Mouse (Mus musculus) liver, embryonic 14.5 days (tissue): ENCODE data around the gene Nme4. TPM values are rescaled to one million over a fixed set of nuclear protein-coding genes. Genes with fewer than 3 reads are reported as not detected.
A peak's percentile ranks its signal among the peaks of the same experiment; 100 is the strongest.

ENCODE experiments used
- ATAC-seq: fragments of 200-750 bp; cut with Nextera tagmentation; 2 replicates; pipeline ENCODE4 v1.8.0; 2017; ENCODE audit warnings: moderate number of reproducible peaks, mild to moderate bottlenecking, moderate library complexity; ENCODE audit not compliant: insufficient read depth
- DNase-seq, 3 experiments: peaks; one replicate each; pipeline ENCODE4 v3.0.0-alpha.2; 2012 to 2013; ENCODE audit warnings: low read depth in 3 of 3, low spot score in 3 of 3
- H3K27ac ChIP-seq: fragments of 300-500 bp; sonication (generic); 2 replicates; pipeline ENCODE4 v1.5.1; 2014; ENCODE audit warnings: moderate library complexity, mild to moderate bottlenecking, control low read depth, inconsistent platforms
- H3K27me3 ChIP-seq: fragments of 300-500 bp; sonication (generic); 2 replicates; pipeline ENCODE4 v1.6.1; 2014; ENCODE audit warnings: mild to moderate bottlenecking, low read length, moderate library complexity; ENCODE audit not compliant: control insufficient read depth, insufficient read depth
- H3K36me3 ChIP-seq: fragments of 300-500 bp; sonication (generic); replicated peaks from 2 replicates; pipeline ENCODE4 v1.6.1; 2014; ENCODE audit warnings: low read depth; ENCODE audit not compliant: control insufficient read depth, insufficient read depth
- H3K4me1 ChIP-seq, 2 experiments: fragments of 200-500 bp in 1 of 2; fragments of 300-500 bp in 1 of 2; sonication (generic) in 1 of 2; replicated peaks; 2 replicates each; pipeline ENCODE4 v1.6.1; 2012 to 2014; ENCODE audit warnings: antibody characterized with exemption in 1 of 2, inconsistent platforms in 1 of 2, low read length in 1 of 2; ENCODE audit not compliant: control insufficient read depth in 2 of 2, insufficient read depth in 2 of 2
- H3K4me2 ChIP-seq: fragments of 300-500 bp; sonication (generic); 2 replicates; pipeline ENCODE4 v1.6.1; 2014; ENCODE audit warnings: low read depth, mild to moderate bottlenecking, control low read depth, moderate library complexity
- H3K4me3 ChIP-seq, 2 experiments: fragments of 200-500 bp in 1 of 2; fragments of 300-500 bp in 1 of 2; sonication (generic) in 1 of 2; 2 replicates each; pipeline ENCODE4 v1.5.1; 2012 to 2014; ENCODE audit warnings: low read depth in 2 of 2, low read length in 2 of 2, mild to moderate bottlenecking in 2 of 2, control low read depth in 1 of 2, inconsistent platforms in 1 of 2, moderate library complexity in 1 of 2; ENCODE audit not compliant: insufficient read depth in 1 of 2
- H3K9ac ChIP-seq: fragments of 300-500 bp; sonication (generic); replicated peaks from 2 replicates; pipeline ENCODE4 v1.6.1; 2014; ENCODE audit warnings: mild to moderate bottlenecking, control low read depth, moderate library complexity
- H3K9me3 ChIP-seq: fragments of 300-500 bp; sonication (generic); 2 replicates; pipeline ENCODE4 v1.6.1; 2016; ENCODE audit warnings: low read length, mixed read lengths; ENCODE audit not compliant: control insufficient read depth
- CTCF ChIP-seq: IDR thresholded peaks from 2 replicates; pipeline ENCODE4 v1.5.1; 2016; ENCODE audit warnings: antibody characterized with exemption, low read depth, control low read depth
- EP300 ChIP-seq: IDR thresholded peaks from 2 replicates; pipeline ENCODE4 v1.6.1; 2016; ENCODE audit warnings: antibody characterized with exemption, low read depth
- WGBS: fragments of 180-500 bp; shearing (Covaris S2); extraction: QIAGEN DNeasy Blood & Tissue Kit; methylation state at CpG from one replicate; pipeline ENCODE4 v1.1.7; 2014; ENCODE audit not compliant: insufficient replicate concordance; 5-methylcytosine and 5-hydroxymethylcytosine counted together
- polyA plus RNA-seq, 2 experiments: library from polyadenylated mRNA; depleted of rRNA in 1 of 2; stranded (reverse) in 1 of 2; unstranded in 1 of 2; fragments of >200 nt; fragmentation: Nextera tagmentation in 1 of 2; extraction: Ambion mirVana in 1 of 2; gene quantifications; 2 replicates each; pipeline versions ENCODE4 v1.2.1 to v1.2.3; 2012 to 2014

Nme4 gene
- 46.2 and 52.2 TPM in 2 replicates for polyA plus RNA-seq (2012; rRNA removed)
- 45.1 and 46.7 TPM in 2 replicates for polyA plus RNA-seq (2014; fragmentation: Nextera tagmentation; extraction: Ambion mirVana)

- WGBS: 2% methylated on average over 47 of the region's 47 CpGs
These were observed at the start of gene Nme4 for GRCm38 (mm10) chr17:26095121-26095740. TSS of gene Nme4 (minus strand) at chr17:26095602.

GRCm38 (mm10) chr17:26143386-26143785, 48.0 kb upstream of the Nme4 start:
- no peak for TF ChIP-seq CTCF
- TF ChIP-seq EP300: no peak
- DNase-seq (no peak), ATAC-seq (no peak)
- H3K4me3 ChIP-seq: no peak overlapping the region
- H3K4me2 ChIP-seq: no peak overlapping the region
- H3K36me3 ChIP-seq: peaks cover 15% of the 10 kb centered on the region
- no peak overlapping the region for H3K9ac ChIP-seq
- no peaks in the 10 kb centered on the region for H3K9me3 ChIP-seq
- H3K27ac ChIP-seq: no peak overlapping the region
- H3K4me1 ChIP-seq: peaks cover 5 to 9% of the 10 kb centered on the region in 2 experiments
- 77% methylated on average over 5 of the region's 5 CpGs for WGBS
- H3K27me3 ChIP-seq: no peaks in the 10 kb centered on the region

More at GRCm38 (mm10) chr17:26095121-26095740, at the start of gene Nme4:
- peak; percentile 58 to 65 (median 64) for DNase-seq
- no peaks in the 10 kb centered on the region for H3K9me3 ChIP-seq
- ATAC-seq: peak; percentile 84
- TF ChIP-seq CTCF (no peak), EP300 (no peak)
- H3K27ac ChIP-seq: peak within 1 kb of the TSS; percentile 44
- peak within 1 kb of the TSS; percentile 84 for H3K4me2 ChIP-seq
- no peaks in the 10 kb centered on the region for H3K27me3 ChIP-seq
- H3K36me3 ChIP-seq: no peaks in the 10 kb centered on the region
- peak within 1 kb of the TSS; percentile 75 for H3K9ac ChIP-seq
- H3K4me3 ChIP-seq: peak within 1 kb of the TSS; percentile 66 to 77
- H3K4me1 ChIP-seq: peaks cover 10 to 18% of the 10 kb centered on the region in 2 experiments

GRCm38 (mm10) chr17:26142796-26143195, 47.4 kb upstream of the Nme4 start:
- Histone ChIP-seq H3K36me3 (peaks cover 15% of the 10 kb centered on the region), H3K4me1 (peaks cover 9 to 12% of the 10 kb centered on the region in 2 experiments), H3K4me3 (no peak overlapping the region), H3K9ac (no peak overlapping the region), H3K27me3 (no peaks in the 10 kb centered on the region), H3K27ac (no peak overlapping the region), H3K4me2 (no peak overlapping the region), H3K9me3 (no peaks in the 10 kb centered on the region)
- DNase-seq (no peak), ATAC-seq (no peak)
- TF ChIP-seq EP300: no peak
- TF ChIP-seq CTCF: no peak
- WGBS: 82% methylated on average over 4 of the region's 4 CpGs

- DNase-seq: peak in 2 of 3 experiments; percentile 17 to 23
- WGBS: under 1% methylated on average over 54 of the region's 58 CpGs
- H3K4me1 ChIP-seq: peaks cover 12 to 13% of the 10 kb centered on the region in 2 experiments
- peak overlapping the region; percentile 80 for H3K9ac ChIP-seq
- H3K27ac ChIP-seq: peak overlapping the region; percentile 38
- peak; percentile 76 for ATAC-seq
- H3K4me3 ChIP-seq: peak overlapping the region; percentile 89 to 91
- no peaks in the 10 kb centered on the region for H3K27me3 ChIP-seq
- H3K36me3 ChIP-seq: peaks cover 15% of the 10 kb centered on the region
- H3K9me3 ChIP-seq: no peaks in the 10 kb centered on the region
- no peak for TF ChIP-seq EP300
- TF ChIP-seq CTCF: no peak
- peak overlapping the region; percentile 79 for H3K4me2 ChIP-seq
These were observed 43.5 kb upstream of the Nme4 start for GRCm38 (mm10) chr17:26138901-26139381.

GRCm38 (mm10) chr17:26138239-26138836, 42.9 kb upstream of the Nme4 start, which contains the start of gene Axin1:
TSS of gene Axin1 (plus strand) at chr17:26138688.
- peak within 1 kb of the TSS; percentile 80 for H3K9ac ChIP-seq
- WGBS: under 1% methylated on average over 42 of the region's 42 CpGs
- peak within 1 kb of the TSS; percentile 38 for H3K27ac ChIP-seq
- ATAC-seq (peak; percentile 96), DNase-seq (peak; percentile 91 to 95 (median 94))
- no peaks in the 10 kb centered on the region for H3K9me3 ChIP-seq
- H3K4me1 ChIP-seq: peaks cover 12 to 13% of the 10 kb centered on the region in 2 experiments
- TF ChIP-seq EP300 (no peak), CTCF (peak; percentile 60)
- peak within 1 kb of the TSS; percentile 79 for H3K4me2 ChIP-seq
- peaks cover 9% of the 10 kb centered on the region for H3K36me3 ChIP-seq
- H3K27me3 ChIP-seq: no peaks in the 10 kb centered on the region
- H3K4me3 ChIP-seq: peak within 1 kb of the TSS; percentile 89 to 91
